In the genomic region with DNA sequence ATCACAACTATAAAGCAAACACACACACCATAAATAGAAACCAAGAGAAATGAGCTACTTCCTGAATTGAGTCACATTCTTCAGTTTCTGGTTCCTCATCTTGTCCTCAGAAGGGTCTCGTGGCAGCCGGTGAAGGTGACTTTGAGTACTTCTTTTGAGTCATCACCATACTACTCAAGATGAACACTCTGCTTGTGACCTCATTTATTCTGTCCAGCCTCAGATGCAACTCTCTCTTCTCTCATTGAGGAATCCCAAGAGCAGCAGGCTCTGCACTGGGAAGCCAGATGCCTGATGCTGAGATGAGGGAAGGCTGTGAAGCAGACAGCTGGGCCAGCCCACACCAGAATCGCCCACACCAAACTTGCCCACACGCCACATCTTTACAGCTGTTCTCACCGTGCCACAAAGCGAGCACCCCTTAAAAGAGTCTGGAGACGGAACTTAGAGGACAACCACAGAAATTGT, we compare ENCODE assay signal across 1 mouse cellular context.
TF ChIP-seq lines count a peak whose summit lies in the region.

No protein-coding gene starts in this region.

TF ChIP-seq in CH12.LX, 34 proteins besides CTCF, POLR2A, EP300 and RAD21 (continued from another document):
- TF ChIP-seq BHLHE40 (IDR thresholded peaks at IDR 0.05; ENCODE audit: low read depth, low read length) (peak; percentile 100), IRF4 (IDR thresholded peaks at IDR 0.05; ENCODE audit: low read depth, low read length) (peak; percentile 99), PAX5 (IDR thresholded peaks at IDR 0.05; ENCODE audit: low read length) (no peak), SMC3 (IDR thresholded peaks at IDR 0.05; ENCODE audit: low read depth, low read length) (peak; percentile 26), MXI1 (IDR thresholded peaks at IDR 0.05; ENCODE audit: low read depth, low read length) (no peak), USF2 (conservative IDR thresholded peaks at IDR 0.05; ENCODE audit: low read depth, low read length) (no peak), NRF1 (IDR thresholded peaks at IDR 0.05; ENCODE audit: low read depth, low read length) (no peak), POLR2AphosphoS2 (IDR thresholded peaks at IDR 0.05; ENCODE audit: low read depth, low read length) (no peak), ELF1 (IDR thresholded peaks at IDR 0.05; ENCODE audit: low read depth, low read length) (peak; percentile 64)
TF ChIP-seq in CH12.LX: peak in this region for 17.
